Mouse (Mus musculus): ENCODE data around the gene Paqr3. TPM values are rescaled to one million over a fixed set of nuclear protein-coding genes. Genes with fewer than 3 reads are reported as not detected.

Paqr3 gene
- polyA plus RNA-seq, 1 experiment, result 16.5 TPM

DNA sequence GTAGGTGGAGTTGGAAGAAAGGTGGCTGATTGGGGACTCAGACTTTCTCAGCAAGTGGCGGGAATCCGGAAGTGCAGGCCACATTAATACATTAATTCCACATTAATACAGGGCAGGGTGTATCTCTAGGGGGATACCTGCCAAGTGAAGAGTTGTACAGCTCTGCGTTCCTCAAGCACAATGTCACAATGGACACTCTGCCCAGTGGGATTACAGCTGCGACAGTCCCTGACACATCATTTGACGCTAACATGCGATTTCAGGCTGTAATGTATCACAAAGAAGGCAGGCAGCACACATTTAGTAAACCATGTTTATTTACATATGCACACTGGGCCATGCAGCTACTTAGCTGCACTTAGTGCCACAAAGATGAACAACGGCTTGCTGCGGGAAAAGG lies 18.4 kb downstream of the Paqr3 start:
- no peak overlapping the region for H3K27ac ChIP-seq (ENCODE audit: insufficient read depth, low read length)
- no peak for TF ChIP-seq CTCF (IDR thresholded peaks at IDR 0.05; ENCODE audit: borderline replicate concordance, insufficient read depth, low read depth, low read length)
- no peak for TF ChIP-seq POLR2A (IDR thresholded peaks at IDR 0.05; ENCODE audit: borderline replicate concordance, insufficient read depth, low read length)
- DNase-seq, result no peak
- H3K4me1 ChIP-seq (ENCODE audit: control insufficient read depth, insufficient read depth, low read length), result no peaks in the 10 kb centered on the region
- H3K27me3 ChIP-seq (ENCODE audit: control insufficient read depth, insufficient read depth, low read length), result no peaks in the 10 kb centered on the region
- H3K4me3 ChIP-seq (replicated peaks; ENCODE audit: insufficient read depth, low read depth, low read length), result no peak overlapping the region
- 80% methylated on average over 8 of the region's 8 CpGs for WGBS

GRCm38 (mm10) chr5:97090034-97090784 lies 21.2 kb downstream of the Paqr3 start:
- no peak for DNase-seq
- 79% methylated on average over 6 of the region's 6 CpGs for WGBS
- TF ChIP-seq CTCF (IDR thresholded peaks at IDR 0.05; ENCODE audit: borderline replicate concordance, insufficient read depth, low read depth, low read length), result no peak
- TF ChIP-seq POLR2A (IDR thresholded peaks at IDR 0.05; ENCODE audit: borderline replicate concordance, insufficient read depth, low read length), result no peak
- H3K4me1 ChIP-seq (ENCODE audit: control insufficient read depth, insufficient read depth, low read length), result no peaks in the 10 kb centered on the region
- H3K27ac ChIP-seq (ENCODE audit: insufficient read depth, low read length), result no peak overlapping the region
- no peaks in the 10 kb centered on the region for H3K27me3 ChIP-seq (ENCODE audit: control insufficient read depth, insufficient read depth, low read length)
- no peak overlapping the region for H3K4me3 ChIP-seq (replicated peaks; ENCODE audit: insufficient read depth, low read depth, low read length)

GRCm38 (mm10) chr5:97089426-97089825 lies 22.0 kb downstream of the Paqr3 start:
- H3K4me3 ChIP-seq (replicated peaks; ENCODE audit: insufficient read depth, low read depth, low read length), result no peak overlapping the region
- no peak overlapping the region for H3K27ac ChIP-seq (ENCODE audit: insufficient read depth, low read length)
- no peaks in the 10 kb centered on the region for H3K27me3 ChIP-seq (ENCODE audit: control insufficient read depth, insufficient read depth, low read length)
- WGBS, result 92% methylated on average over 3 of the region's 3 CpGs
- no peak for DNase-seq
- TF ChIP-seq CTCF (IDR thresholded peaks at IDR 0.05; ENCODE audit: borderline replicate concordance, insufficient read depth, low read depth, low read length), result no peak
- TF ChIP-seq POLR2A (IDR thresholded peaks at IDR 0.05; ENCODE audit: borderline replicate concordance, insufficient read depth, low read length), result no peak
- no peaks in the 10 kb centered on the region for H3K4me1 ChIP-seq (ENCODE audit: control insufficient read depth, insufficient read depth, low read length)

DNA sequence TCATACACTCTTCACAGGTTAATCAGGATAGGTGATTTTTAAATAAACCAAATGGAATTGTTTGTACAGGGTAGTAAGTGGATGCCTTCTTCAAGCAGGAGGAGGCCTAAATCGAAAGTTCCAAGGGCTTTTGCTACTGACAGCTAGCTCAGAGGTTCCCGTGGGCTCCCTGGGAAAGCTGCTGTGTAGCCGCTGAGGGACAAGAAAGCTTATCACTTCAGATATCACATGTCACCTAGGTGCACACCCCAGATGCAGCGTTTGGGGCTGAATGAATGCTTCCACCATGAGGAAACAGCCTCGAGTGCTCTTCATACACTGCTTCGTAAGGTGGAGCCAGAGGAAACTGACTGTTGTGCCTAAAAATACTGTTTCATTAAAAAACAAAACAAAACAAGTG lies 23.2 kb downstream of the Paqr3 start:
- WGBS, result 89% methylated on average over 6 of the region's 6 CpGs
- H3K27ac ChIP-seq (ENCODE audit: insufficient read depth, low read length), result no peak overlapping the region

DNA sequence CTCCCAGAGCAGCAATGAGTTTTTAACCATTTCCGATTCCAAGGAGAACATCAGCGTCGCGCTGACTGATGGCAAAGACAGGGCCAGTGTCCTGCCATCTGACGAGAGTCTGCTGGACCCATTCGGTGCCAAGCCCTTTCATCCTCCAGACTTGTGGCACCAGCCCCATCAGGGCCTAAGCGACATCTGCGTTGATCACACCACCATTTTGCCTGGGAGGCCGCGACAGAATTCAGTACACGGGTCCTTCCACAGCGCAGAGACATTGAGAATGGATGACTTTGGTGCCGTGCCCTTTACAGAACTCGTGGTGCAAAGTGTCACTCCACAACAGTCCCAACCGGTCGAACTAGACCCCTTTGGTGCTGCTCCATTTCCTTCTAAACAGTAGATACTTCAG lies 23.6 kb downstream of the Paqr3 start:
- TF ChIP-seq POLR2A (IDR thresholded peaks at IDR 0.05; ENCODE audit: borderline replicate concordance, insufficient read depth, low read length) (no peak), CTCF (IDR thresholded peaks at IDR 0.05; ENCODE audit: borderline replicate concordance, insufficient read depth, low read depth, low read length) (no peak)
- 85% methylated on average over 16 of the region's 16 CpGs for WGBS
- H3K4me1 ChIP-seq (ENCODE audit: control insufficient read depth, insufficient read depth, low read length), result no peaks in the 10 kb centered on the region
- H3K27ac ChIP-seq (ENCODE audit: insufficient read depth, low read length), result no peak overlapping the region
- no peaks in the 10 kb centered on the region for H3K27me3 ChIP-seq (ENCODE audit: control insufficient read depth, insufficient read depth, low read length)
- H3K4me3 ChIP-seq (replicated peaks; ENCODE audit: insufficient read depth, low read depth, low read length), result no peak overlapping the region
- DNase-seq, result no peak

More for the DNA sequence above, 23.2 kb downstream of the Paqr3 start:
- DNase-seq, result no peak
- TF ChIP-seq POLR2A (IDR thresholded peaks at IDR 0.05; ENCODE audit: borderline replicate concordance, insufficient read depth, low read length), result no peak
- TF ChIP-seq CTCF (IDR thresholded peaks at IDR 0.05; ENCODE audit: borderline replicate concordance, insufficient read depth, low read depth, low read length), result no peak
- H3K4me1 ChIP-seq (ENCODE audit: control insufficient read depth, insufficient read depth, low read length), result no peaks in the 10 kb centered on the region
- H3K4me3 ChIP-seq (replicated peaks; ENCODE audit: insufficient read depth, low read depth, low read length), result no peak overlapping the region
- no peaks in the 10 kb centered on the region for H3K27me3 ChIP-seq (ENCODE audit: control insufficient read depth, insufficient read depth, low read length)

- H3K4me3 ChIP-seq (replicated peaks; ENCODE audit: insufficient read depth, low read depth, low read length), result no peak overlapping the region
- TF ChIP-seq CTCF (IDR thresholded peaks at IDR 0.05; ENCODE audit: borderline replicate concordance, insufficient read depth, low read depth, low read length), result no peak
- no peak overlapping the region for H3K27ac ChIP-seq (ENCODE audit: insufficient read depth, low read length)
- no peaks in the 10 kb centered on the region for H3K4me1 ChIP-seq (ENCODE audit: control insufficient read depth, insufficient read depth, low read length)
- no peaks in the 10 kb centered on the region for H3K27me3 ChIP-seq (ENCODE audit: control insufficient read depth, insufficient read depth, low read length)
- WGBS, result 77% methylated on average over 24 of the region's 24 CpGs
- no peak for DNase-seq
These were observed 24.3 kb downstream of the Paqr3 start for GRCm38 (mm10) chr5:97087030-97087630.

- DNase-seq, result no peak
- Histone ChIP-seq H3K27ac (ENCODE audit: insufficient read depth, low read length) (no peak overlapping the region), H3K4me3 (replicated peaks; ENCODE audit: insufficient read depth, low read depth, low read length) (no peak overlapping the region), H3K27me3 (ENCODE audit: control insufficient read depth, insufficient read depth, low read length) (no peaks in the 10 kb centered on the region), H3K4me1 (ENCODE audit: control insufficient read depth, insufficient read depth, low read length) (no peaks in the 10 kb centered on the region)
- TF ChIP-seq CTCF (IDR thresholded peaks at IDR 0.05; ENCODE audit: borderline replicate concordance, insufficient read depth, low read depth, low read length) (no peak), POLR2A (IDR thresholded peaks at IDR 0.05; ENCODE audit: borderline replicate concordance, insufficient read depth, low read length) (no peak)
- 95% methylated on average over 6 of the region's 6 CpGs for WGBS
These were observed 26.3 kb downstream of the Paqr3 start for GRCm38 (mm10) chr5:97085071-97085470.

DNA sequence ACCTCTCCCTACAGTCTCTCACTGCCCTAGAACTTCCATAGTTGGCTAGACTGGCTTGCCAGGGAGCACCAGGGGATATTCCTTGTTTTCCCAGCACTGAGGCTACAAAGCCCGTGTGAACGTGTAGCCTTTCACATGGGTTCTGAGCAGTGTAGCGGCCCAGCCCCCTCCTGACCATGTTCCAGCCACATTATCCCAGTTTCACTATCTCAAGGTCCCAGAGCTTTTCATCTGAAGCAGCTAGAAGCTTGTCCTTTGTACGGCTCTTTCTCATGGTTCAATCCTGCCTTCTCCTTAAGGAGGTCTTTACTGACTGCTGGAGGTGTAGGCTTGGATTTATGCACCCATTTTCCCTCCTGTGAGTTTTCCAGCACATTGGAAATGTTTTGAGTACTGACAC lies 26.9 kb downstream of the Paqr3 start:
- Histone ChIP-seq H3K27ac (ENCODE audit: insufficient read depth, low read length) (no peak overlapping the region), H3K4me3 (replicated peaks; ENCODE audit: insufficient read depth, low read depth, low read length) (no peak overlapping the region), H3K4me1 (ENCODE audit: control insufficient read depth, insufficient read depth, low read length) (no peaks in the 10 kb centered on the region), H3K27me3 (ENCODE audit: control insufficient read depth, insufficient read depth, low read length) (no peaks in the 10 kb centered on the region)
- TF ChIP-seq CTCF (IDR thresholded peaks at IDR 0.05; ENCODE audit: borderline replicate concordance, insufficient read depth, low read depth, low read length) (no peak), POLR2A (IDR thresholded peaks at IDR 0.05; ENCODE audit: borderline replicate concordance, insufficient read depth, low read length) (no peak)
- no peak for DNase-seq
- 87% methylated on average over 4 of the region's 4 CpGs for WGBS

Data from cerebellum, adult 2 months (tissue).